ENCODE assay signal across 32 mouse cellular contexts in genomic region chr1:181241185-181241584, GRCm38 (mm10).
"Had no signal": no experiment of that assay in that cellular context is flagged by ENCODE, and none has a peak within 500 bp of the region (broad histone marks: within the 10 kb centered on the region; RNA-seq: fewer than 3 reads in every experiment).

No protein-coding gene starts in this region.

- H3K36me3 ChIP-seq: limb, embryonic 10.5 days; limb, embryonic 12.5 days; limb, embryonic 13.5 days; limb, embryonic 15.5 days; liver, embryonic 12.5 days; liver, embryonic 13.5 days; liver, embryonic 15.5 days; midbrain, embryonic 10.5 days; midbrain, embryonic 12.5 days; midbrain, embryonic 13.5 days; midbrain, embryonic 15.5 days; neural tube, embryonic 12.5 days; neural tube, embryonic 13.5 days had no signal

- H3K4me2 ChIP-seq: limb, embryonic 12.5 days; limb, embryonic 13.5 days; limb, embryonic 15.5 days; liver, embryonic 11.5 days; liver, embryonic 12.5 days; liver, embryonic 13.5 days; liver, embryonic 15.5 days; lung, embryonic 14.5 days; midbrain, embryonic 11.5 days; midbrain, embryonic 12.5 days; midbrain, embryonic 13.5 days; midbrain, embryonic 15.5 days; neural tube, embryonic 12.5 days; neural tube, embryonic 13.5 days had no signal

- DNase-seq: left cerebral cortex, postnatal 4 days; liver; liver, embryonic 13.5 days; liver, postnatal 0 days; lung, adult 18-20 months; lung, adult 2 months; lung, embryonic 14.5 days; lung, postnatal 10 days; lung, postnatal 14 days; lung, postnatal 36 days; lung, postnatal 4 days; midbrain, embryonic 14.5 days had no signal

- H3K9ac ChIP-seq: limb, embryonic 12.5 days; limb, embryonic 13.5 days; limb, embryonic 15.5 days; liver, embryonic 12.5 days; liver, embryonic 13.5 days; liver, embryonic 14.5 days; liver, embryonic 15.5 days; liver, postnatal 0 days; lung, embryonic 14.5 days; midbrain, embryonic 12.5 days; midbrain, embryonic 13.5 days; midbrain, embryonic 15.5 days; neural tube, embryonic 12.5 days; neural tube, embryonic 13.5 days had no signal

- H3K4me3 ChIP-seq: left cerebral cortex, adult 2 months; limb, embryonic 10.5 days; limb, embryonic 12.5 days; limb, embryonic 13.5 days; limb, embryonic 15.5 days; liver, embryonic 12.5 days; liver, embryonic 13.5 days; liver, embryonic 15.5 days; midbrain, embryonic 10.5 days; midbrain, embryonic 12.5 days; midbrain, embryonic 13.5 days; midbrain, embryonic 15.5 days; myocyte; neural tube, embryonic 12.5 days; neural tube, embryonic 13.5 days had no signal

- H3K9me3 ChIP-seq: limb, embryonic 10.5 days; limb, embryonic 12.5 days; limb, embryonic 13.5 days; limb, embryonic 15.5 days; liver, embryonic 12.5 days; liver, embryonic 13.5 days; liver, embryonic 15.5 days; midbrain, embryonic 10.5 days; midbrain, embryonic 12.5 days; midbrain, embryonic 13.5 days; midbrain, embryonic 15.5 days; neural tube, embryonic 12.5 days; neural tube, embryonic 13.5 days had no signal

- ATAC-seq: liver, embryonic 12.5 days; liver, postnatal 0 days; lung, postnatal 0 days; midbrain, embryonic 13.5 days; midbrain, embryonic 15.5 days; midbrain, embryonic 16.5 days had no signal

- H3K27ac ChIP-seq: left cerebral cortex, adult 2 months; limb, embryonic 10.5 days; limb, embryonic 12.5 days; limb, embryonic 13.5 days; limb, embryonic 15.5 days; liver, embryonic 12.5 days; liver, embryonic 13.5 days; liver, embryonic 14.5 days; liver, embryonic 15.5 days; macrophage; midbrain, embryonic 10.5 days; midbrain, embryonic 12.5 days; midbrain, embryonic 13.5 days; midbrain, embryonic 15.5 days; neural tube, embryonic 12.5 days; neural tube, embryonic 13.5 days had no signal

- H3K4me1 ChIP-seq: limb, embryonic 10.5 days; limb, embryonic 13.5 days; midbrain, embryonic 12.5 days; midbrain, embryonic 13.5 days; midbrain, embryonic 15.5 days; neural tube, embryonic 12.5 days; neural tube, embryonic 13.5 days had no signal

- H3K27me3 ChIP-seq: limb, embryonic 12.5 days; limb, embryonic 13.5 days; limb, embryonic 15.5 days; liver, embryonic 12.5 days; liver, embryonic 13.5 days; liver, embryonic 15.5 days; midbrain, embryonic 12.5 days; midbrain, embryonic 13.5 days; midbrain, embryonic 15.5 days; neural tube, embryonic 12.5 days; neural tube, embryonic 13.5 days had no signal
